Mouse (Mus musculus) cerebellum, adult 8-10 months (tissue): ENCODE measurements at regions not wholly inside any gene's neighbourhood (a gene's known extent, or its start where the extent isn't known, plus 50 kb on each side); places are given as distances from the start of the nearest gene placed in this dataset.

ENCODE experiments used
- DNase-seq: peaks from one replicate; pipeline ENCODE4 v3.0.0; 2022

DNA sequence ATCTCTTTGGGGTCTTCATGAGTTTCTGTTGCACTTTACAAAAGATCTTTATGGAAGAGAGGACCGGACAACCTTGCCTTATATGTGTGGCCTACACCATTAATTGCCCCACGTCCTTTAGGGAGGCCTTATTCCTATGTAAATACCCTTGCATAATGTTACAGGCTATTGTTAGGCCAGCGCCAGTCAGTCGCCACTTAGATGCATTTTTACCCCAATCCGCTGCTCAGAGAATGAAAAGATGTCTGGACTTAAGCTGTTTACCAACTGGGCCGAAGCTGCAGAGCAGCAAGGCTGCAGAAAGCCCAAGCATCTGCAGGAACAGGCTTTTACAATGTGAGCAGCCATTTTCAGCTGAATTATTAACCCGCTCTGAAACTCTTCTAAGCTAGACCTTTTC, 79.5 kb upstream of the Otx2 start:
- no peak for DNase-seq

DNA sequence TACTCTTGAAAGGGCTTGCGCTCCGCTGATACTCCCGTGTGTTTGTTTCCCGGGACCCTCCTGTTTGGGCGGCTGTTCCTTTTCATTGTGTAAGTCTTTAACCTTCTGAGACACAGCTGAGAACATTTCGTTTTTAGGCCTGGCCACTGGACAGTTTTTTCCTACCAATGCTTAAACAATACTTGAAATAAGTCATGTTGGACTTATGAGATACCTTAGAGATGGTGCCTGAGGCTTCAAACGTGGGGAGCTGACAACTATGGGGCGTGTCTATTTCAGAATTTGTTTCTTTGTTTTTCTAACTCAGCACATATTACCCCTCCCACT, 78.9 kb upstream of the Otx2 start:
- no peak for DNase-seq

DNA sequence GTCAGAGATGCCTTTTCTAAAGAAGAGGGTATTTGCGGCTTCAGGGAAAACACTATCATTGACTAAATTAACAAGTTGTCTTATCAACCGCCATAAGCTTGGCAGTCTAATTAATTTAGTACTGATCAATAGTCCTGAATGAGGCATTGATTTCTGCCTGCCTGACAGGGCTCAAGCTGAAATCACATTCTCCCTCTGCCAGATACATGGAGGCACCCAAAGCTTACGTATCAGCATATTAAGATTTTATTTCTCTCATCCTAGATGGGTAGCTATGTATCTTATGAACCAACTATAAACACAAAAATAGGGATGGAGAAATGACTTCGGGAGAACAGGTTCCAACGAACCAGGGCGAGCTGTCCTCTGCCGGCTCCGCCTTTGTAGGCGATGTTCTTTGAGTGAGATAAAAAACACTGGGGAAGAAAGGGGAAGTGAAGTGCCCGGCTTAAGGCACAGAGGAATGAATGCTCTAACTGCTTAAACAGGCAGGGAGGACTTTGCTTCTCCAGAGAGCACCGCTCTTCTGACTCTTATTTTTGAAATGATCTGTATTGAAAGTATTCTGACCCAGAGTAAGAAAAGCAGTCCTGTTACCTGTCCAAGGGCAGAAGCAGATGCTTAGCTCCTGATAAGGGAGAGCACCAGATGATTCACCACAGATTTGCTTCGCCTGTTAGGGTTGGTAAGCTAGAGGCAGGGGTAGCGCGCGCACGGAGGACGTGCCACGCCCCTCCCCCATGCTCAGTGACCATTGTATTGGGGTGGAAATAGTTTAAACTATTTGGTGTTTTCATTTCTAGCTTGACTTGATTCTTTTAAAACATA, 78.3 kb upstream of the Otx2 start:
- DNase-seq, result no peak

DNA sequence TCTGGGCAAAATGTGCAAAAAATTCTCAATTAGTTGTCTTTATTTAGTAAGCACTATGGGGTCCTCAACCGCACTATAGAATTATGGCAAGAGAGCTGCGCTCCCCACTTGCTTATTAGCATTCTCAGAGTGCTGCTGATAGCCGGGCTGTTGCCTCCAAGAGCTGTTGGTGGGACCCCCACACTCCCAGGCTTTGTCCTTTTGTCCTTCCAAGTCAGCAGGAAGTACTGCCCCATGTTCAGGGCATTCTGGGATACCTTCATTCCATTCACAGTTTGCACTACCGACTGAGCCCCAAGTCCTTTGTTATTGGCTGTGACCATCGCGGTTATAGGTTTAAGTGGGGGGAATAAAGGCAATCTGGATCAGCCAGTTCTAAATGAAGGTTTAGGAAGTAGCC, 77.4 kb upstream of the Otx2 start:
- no peak for DNase-seq

DNA sequence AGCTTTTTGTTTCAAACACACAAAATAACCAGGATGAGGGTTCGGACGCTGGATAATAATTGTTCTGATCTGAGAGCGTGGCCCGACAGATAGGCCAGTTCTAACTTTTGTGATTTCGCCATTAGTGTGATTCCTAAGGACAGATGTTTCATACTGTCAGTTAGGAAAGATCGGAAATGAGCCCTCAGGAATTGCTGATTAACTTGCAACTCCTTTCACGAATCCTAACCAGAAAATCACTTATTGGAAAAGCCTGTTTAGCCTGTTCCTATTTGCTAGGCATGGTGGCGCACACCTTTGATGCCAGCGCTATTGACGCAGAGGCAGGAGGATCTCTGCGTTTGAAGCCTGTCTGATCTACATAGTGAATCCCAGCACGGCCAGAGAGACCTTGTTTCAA, 75.4 kb upstream of the Otx2 start:
- no peak for DNase-seq

DNA sequence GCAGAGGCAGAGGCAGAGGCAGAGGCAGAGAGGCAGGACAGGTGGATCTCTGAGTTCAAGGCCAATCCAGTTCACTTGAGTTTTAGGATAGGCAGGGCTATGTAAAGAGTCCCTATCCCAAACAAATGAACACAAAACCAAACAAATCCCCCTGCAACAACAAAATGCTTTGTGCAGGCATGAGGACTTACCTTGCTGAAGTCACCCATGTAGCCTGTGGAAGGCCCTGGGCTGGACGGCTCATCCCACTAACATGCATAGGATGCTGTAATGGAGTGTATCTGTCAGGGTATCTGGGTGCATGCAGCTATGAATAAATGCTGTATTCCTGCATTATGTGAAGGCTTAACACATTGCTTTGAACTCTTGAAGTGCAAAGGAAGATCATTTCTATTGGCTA, 74.3 kb upstream of the Otx2 start:
- DNase-seq, result no peak

DNA sequence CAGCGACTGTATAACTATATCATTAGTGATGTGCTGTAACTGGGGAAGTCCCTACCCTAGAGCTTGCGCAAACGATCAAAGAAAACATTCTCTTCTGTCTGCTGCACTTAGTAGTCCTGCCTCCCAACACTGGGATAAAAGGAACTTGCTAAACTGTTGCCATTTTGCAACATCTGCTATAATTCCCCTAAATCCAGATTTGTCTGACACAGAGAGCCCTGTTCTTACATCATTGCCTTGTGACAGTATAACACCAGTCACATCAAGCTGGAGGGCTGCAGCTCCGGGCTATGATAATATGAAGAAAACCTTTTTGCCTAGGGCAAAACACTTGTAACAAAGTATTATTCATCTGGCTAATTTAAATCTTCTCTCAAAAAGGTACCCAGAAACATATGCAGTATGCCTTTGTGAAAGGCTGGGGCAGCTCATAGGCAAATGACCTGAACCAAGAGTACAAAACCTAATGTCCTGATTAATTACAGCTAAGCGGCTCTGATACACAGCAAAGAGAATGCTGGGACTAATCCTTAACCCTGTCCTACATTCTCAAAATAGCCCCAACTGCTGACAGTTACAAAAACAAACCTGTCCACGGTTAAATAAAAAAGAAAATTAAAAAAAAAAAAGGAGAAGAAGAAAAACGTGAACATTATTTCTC, 67.5 kb upstream of the Otx2 start:
- DNase-seq, result no peak

DNA sequence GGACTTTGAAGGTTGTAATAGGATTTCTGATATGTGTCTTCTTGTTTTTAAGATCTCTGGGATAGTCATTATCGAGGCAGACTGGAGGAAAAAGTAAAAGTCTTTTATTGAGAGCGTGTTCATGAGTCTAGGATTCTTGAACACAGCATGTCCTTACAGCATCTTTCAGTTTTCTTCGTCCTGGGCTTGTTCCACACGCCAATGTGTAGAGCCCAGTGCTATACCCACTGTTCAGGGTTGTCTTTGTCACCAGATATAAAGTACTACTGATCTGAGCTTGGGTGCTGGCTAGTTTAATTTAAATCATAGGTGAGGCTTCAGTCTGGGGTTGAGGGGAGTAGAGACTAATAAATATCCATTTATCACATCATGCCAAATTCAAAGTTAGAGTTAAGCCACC, 65.5 kb upstream of the Otx2 start:
- no peak for DNase-seq

DNA sequence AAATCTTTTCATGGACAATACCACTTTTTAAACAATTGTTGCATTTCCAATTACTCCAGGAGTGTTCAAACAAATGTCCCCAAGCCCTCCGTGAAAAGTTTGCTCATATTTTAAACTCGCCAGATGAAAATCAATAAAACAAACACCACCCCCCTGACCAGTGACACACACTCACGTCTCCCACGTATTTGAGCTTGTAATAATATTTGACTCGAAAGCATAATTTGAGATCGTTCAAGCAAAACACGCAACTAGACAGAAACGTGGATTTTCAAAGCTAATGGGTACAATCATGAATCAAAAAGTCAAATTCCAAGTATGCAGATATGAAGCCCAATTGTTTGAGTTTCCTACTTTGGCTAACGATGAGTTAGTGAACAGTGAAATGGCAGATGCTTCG, 65.0 kb upstream of the Otx2 start:
- DNase-seq, result no peak

DNA sequence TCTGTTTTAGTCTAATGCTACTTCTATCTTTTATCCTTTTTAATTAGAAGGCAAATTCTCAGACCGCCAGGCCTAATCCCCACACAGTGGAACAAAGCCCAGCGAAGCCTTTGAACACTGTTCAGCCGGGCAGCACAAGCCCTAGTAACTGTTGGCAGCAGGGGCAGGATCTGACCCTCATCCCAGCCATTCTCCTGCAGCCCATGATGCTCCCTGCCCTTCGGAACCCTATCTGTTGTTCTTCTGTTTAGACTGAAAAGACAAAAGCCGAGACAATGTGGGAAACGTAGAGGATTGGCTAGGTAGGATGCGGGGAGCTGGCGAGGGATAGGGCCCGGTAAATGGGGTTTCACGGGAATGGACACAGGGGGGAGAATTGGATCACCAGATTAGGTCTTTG, 64.6 kb upstream of the Otx2 start:
- no peak for DNase-seq

DNA sequence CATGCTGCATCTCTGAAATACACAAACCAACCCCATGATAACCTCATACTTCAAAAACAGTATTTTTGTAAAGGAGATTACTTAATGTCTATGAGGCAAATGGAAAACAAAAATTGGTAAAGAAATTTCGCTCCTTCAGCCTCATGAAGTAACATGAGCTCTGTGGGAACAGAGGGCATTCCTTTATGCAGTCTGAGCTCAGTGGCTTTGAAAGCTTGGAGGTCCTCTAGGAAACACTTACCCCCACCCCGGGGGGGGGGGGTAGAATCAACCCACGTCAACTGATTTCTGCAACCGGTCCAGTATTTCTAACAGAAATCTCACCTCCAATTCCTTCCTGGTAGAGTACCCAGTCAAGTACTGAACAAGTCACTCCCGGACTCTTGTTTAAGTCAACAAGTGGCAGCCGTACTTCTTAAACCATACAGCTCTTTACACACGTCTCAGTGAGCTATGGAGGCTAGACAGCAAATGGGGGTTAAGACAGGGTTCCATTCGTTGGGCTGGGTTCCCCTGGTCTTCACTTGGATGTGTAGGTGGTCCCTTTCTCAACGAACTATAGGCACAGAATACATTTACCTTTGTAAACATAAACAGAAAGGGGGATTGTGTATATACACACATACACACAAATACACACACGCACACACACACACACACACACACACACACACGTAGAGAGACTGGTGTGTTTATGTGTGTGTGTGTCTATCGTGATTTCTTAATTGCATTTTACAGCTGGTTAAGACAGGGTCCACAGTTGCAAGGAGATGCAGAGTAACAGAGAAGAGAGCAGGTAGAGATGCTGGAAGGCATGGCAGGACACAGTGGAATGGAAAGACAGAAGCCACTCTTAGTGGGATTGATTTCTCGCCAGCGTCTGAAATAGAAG, 63.6 kb upstream of the Otx2 start:
- DNase-seq, result no peak

DNA sequence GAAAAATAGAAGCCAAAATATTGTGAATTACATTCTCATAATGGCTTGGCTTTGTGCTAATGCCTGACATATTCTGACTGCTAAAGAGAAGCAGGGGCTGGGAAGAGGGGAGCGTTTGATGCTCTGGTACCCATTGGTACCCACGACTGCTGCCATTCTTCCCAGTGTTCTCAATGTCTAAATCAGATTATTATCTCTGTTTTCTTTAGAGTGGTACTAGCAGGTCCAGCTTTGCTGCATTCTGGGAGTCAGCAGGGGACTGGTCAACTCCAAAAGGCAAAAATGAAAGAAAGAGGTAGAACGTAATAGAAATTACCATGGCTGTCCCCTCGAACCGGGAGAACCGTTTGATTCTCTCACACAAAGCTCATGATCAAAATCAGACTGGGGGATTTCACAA, 62.6 kb upstream of the Otx2 start:
- no peak for DNase-seq

DNA sequence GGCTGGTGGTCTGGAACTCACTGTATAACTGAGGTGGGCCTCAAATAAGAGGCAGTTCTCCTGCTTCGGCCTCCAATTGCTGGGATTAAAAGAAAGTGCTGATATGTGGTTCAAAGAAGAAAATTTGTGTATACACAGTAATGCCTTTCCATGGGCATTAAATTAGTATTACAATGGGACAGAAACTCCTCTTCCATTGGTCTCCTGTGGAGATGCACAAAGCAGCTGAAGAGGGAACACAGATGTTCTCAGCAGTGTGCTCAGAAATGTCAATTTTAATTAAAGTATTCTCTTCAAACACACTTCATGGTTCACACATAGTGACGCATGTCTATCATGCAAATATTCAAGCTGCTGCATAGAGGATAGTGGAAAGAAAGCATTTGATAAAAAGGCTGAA, 56.4 kb upstream of the Otx2 start:
- DNase-seq, result no peak
